Mouse (Mus musculus): ENCODE results near the gene Hpse2. TPM values are rescaled to one million over a fixed set of nuclear protein-coding genes. Genes with fewer than 3 reads are reported as not detected.
"Not testable (repeated sequence)": the region's sequence is repeated elsewhere in the genome, so short reads cannot be mapped to it uniquely, and the experiment has no call there.

The Hpse2 gene
- polyA plus RNA-seq, 1 experiment from 2014 or later = 40.4 TPM

- Histone ChIP-seq H3K9me3 (no peaks in the 10 kb centered on the region), H3K4me2 (peak overlapping the region; percentile 75), H3K4me3 (peak overlapping the region; percentile 53), H3K27ac (peak overlapping the region; percentile 96), H3K36me3 (no peaks in the 10 kb centered on the region), H3K9ac (peak overlapping the region; percentile 90), H3K27me3 (peaks cover 50% of the 10 kb centered on the region), H3K4me1 (peaks cover 23% of the 10 kb centered on the region)
- no peak for ATAC-seq (ENCODE audit: insufficient number of reproducible peaks, insufficient read depth, low FRiP score, low TSS enrichment, low read depth)
- WGBS = 1% methylated on average over 25 of the region's 25 CpGs
Observed at GRCm38 (mm10) chr19:43384978-43385431, 3.1 kb downstream of the Hpse2 start.

- H3K9ac ChIP-seq = peak overlapping the region; percentile 90
- peak overlapping the region; percentile 96 for H3K27ac ChIP-seq
- peak overlapping the region; percentile 53 for H3K4me3 ChIP-seq
- H3K4me2 ChIP-seq = peak overlapping the region; percentile 75
- H3K4me1 ChIP-seq = peaks cover 18% of the 10 kb centered on the region
- no peaks in the 10 kb centered on the region for H3K36me3 ChIP-seq
- no peaks in the 10 kb centered on the region for H3K9me3 ChIP-seq
- ATAC-seq (ENCODE audit: insufficient number of reproducible peaks, insufficient read depth, low FRiP score, low TSS enrichment, low read depth) = no peak
- WGBS = 2% methylated on average over 19 of the region's 19 CpGs
- H3K27me3 ChIP-seq = peaks cover 45% of the 10 kb centered on the region
Observed at GRCm38 (mm10) chr19:43384346-43384977, 3.7 kb downstream of the Hpse2 start.

- 88% methylated on average over 3 of the region's 3 CpGs for WGBS
- H3K9me3 ChIP-seq = peaks cover 7% of the 10 kb centered on the region
- H3K9ac ChIP-seq = no peak overlapping the region
- peaks cover 23% of the 10 kb centered on the region for H3K36me3 ChIP-seq
- H3K4me3 ChIP-seq = no peak overlapping the region
- no peaks in the 10 kb centered on the region for H3K27me3 ChIP-seq
- no peaks in the 10 kb centered on the region for H3K4me1 ChIP-seq
- no peak overlapping the region for H3K4me2 ChIP-seq
- no peak overlapping the region for H3K27ac ChIP-seq
- ATAC-seq (ENCODE audit: insufficient number of reproducible peaks, insufficient read depth, low FRiP score, low TSS enrichment, low read depth) = no peak
Observed at GRCm38 (mm10) chr19:43358830-43359229, 29.3 kb downstream of the Hpse2 start.

GRCm38 (mm10) chr19:43311125-43311524, 77.0 kb downstream of the Hpse2 start:
- Histone ChIP-seq H3K9ac (no peak overlapping the region), H3K4me1 (peaks cover 4% of the 10 kb centered on the region; the same call in 1 of the 2 replicates), H3K4me2 (no peak overlapping the region), H3K36me3 (0 out of 2 replicates have a peak, but pooled peaks cover 9% of the 10 kb centered on the region), H3K4me3 (no peak overlapping the region), H3K27ac (no peak overlapping the region), H3K27me3 (no peaks in the 10 kb centered on the region), H3K9me3 (peaks cover 1% of the 10 kb centered on the region; the same call in 1 of the 2 replicates)
- no peak for ATAC-seq (ENCODE audit: insufficient number of reproducible peaks, insufficient read depth, low FRiP score, low TSS enrichment, low read depth)

GRCm38 (mm10) chr19:43306756-43307155, 81.4 kb downstream of the Hpse2 start:
- H3K4me1 ChIP-seq = no peaks in the 10 kb centered on the region
- ATAC-seq (ENCODE audit: insufficient number of reproducible peaks, insufficient read depth, low FRiP score, low TSS enrichment, low read depth) = no peak
- H3K27me3 ChIP-seq = no peaks in the 10 kb centered on the region
- H3K9me3 ChIP-seq = peaks cover 5% of the 10 kb centered on the region; the same call in 1 of the 2 replicates
- H3K36me3 ChIP-seq = 0 out of 2 replicates have a peak, but pooled peaks cover 9% of the 10 kb centered on the region
- no peak overlapping the region for H3K27ac ChIP-seq
- H3K4me2 ChIP-seq = no peak overlapping the region
- H3K9ac ChIP-seq = no peak overlapping the region
- no peak overlapping the region for H3K4me3 ChIP-seq

- not testable (repeated sequence) for H3K4me3 ChIP-seq; H3K27ac ChIP-seq; H3K9me3 ChIP-seq; H3K4me1 ChIP-seq; H3K9ac ChIP-seq; H3K27me3 ChIP-seq; ATAC-seq (ENCODE audit: insufficient number of reproducible peaks, insufficient read depth, low FRiP score, low TSS enrichment, low read depth); H3K36me3 ChIP-seq; H3K4me2 ChIP-seq
- WGBS = 91% methylated on average over 1 of the region's 1 CpGs
Observed at GRCm38 (mm10) chr19:43281336-43281735, 106.8 kb downstream of the Hpse2 start.

GRCm38 (mm10) chr19:43243993-43244392, 144.2 kb downstream of the Hpse2 start:
- no peaks in the 10 kb centered on the region for H3K9me3 ChIP-seq
- no peak overlapping the region for H3K4me3 ChIP-seq
- H3K9ac ChIP-seq = no peak overlapping the region
- H3K36me3 ChIP-seq = no peaks in the 10 kb centered on the region
- no peaks in the 10 kb centered on the region for H3K4me1 ChIP-seq
- WGBS = 77% methylated on average over 4 of the region's 4 CpGs
- no peak for ATAC-seq (ENCODE audit: insufficient number of reproducible peaks, insufficient read depth, low FRiP score, low TSS enrichment, low read depth)
- no peaks in the 10 kb centered on the region for H3K27me3 ChIP-seq
- no peak overlapping the region for H3K4me2 ChIP-seq
- no peak overlapping the region for H3K27ac ChIP-seq

GRCm38 (mm10) chr19:43231711-43232110, 156.4 kb downstream of the Hpse2 start:
- WGBS = 25% methylated on average over 3 of the region's 3 CpGs
- peak overlapping the region; percentile 57 for H3K27ac ChIP-seq
- H3K4me3 ChIP-seq = no peak overlapping the region
- H3K4me2 ChIP-seq = no peak overlapping the region
- peaks cover 5% of the 10 kb centered on the region for H3K4me1 ChIP-seq
- no peaks in the 10 kb centered on the region for H3K36me3 ChIP-seq
- ATAC-seq (ENCODE audit: insufficient number of reproducible peaks, insufficient read depth, low FRiP score, low TSS enrichment, low read depth) = no peak
- H3K27me3 ChIP-seq = no peaks in the 10 kb centered on the region
- no peak overlapping the region for H3K9ac ChIP-seq
- H3K9me3 ChIP-seq = no peaks in the 10 kb centered on the region

- Histone ChIP-seq H3K9me3 (no peaks in the 10 kb centered on the region), H3K9ac (no peak overlapping the region), H3K27ac (no peak overlapping the region), H3K27me3 (no peaks in the 10 kb centered on the region), H3K36me3 (no peaks in the 10 kb centered on the region), H3K4me3 (no peak overlapping the region), H3K4me1 (peaks cover 9% of the 10 kb centered on the region), H3K4me2 (no peak overlapping the region)
- ATAC-seq (ENCODE audit: insufficient number of reproducible peaks, insufficient read depth, low FRiP score, low TSS enrichment, low read depth) = no peak
- 55% methylated on average over 3 of the region's 3 CpGs for WGBS
Observed at GRCm38 (mm10) chr19:43193562-43193961, 194.6 kb downstream of the Hpse2 start.

- no peak overlapping the region for H3K9ac ChIP-seq
- WGBS = 81% methylated on average over 3 of the region's 3 CpGs
- H3K9me3 ChIP-seq = no peaks in the 10 kb centered on the region
- H3K27ac ChIP-seq = no peak overlapping the region
- H3K4me2 ChIP-seq = no peak overlapping the region
- H3K36me3 ChIP-seq = no peaks in the 10 kb centered on the region
- no peak overlapping the region for H3K4me3 ChIP-seq
- no peak for ATAC-seq (ENCODE audit: insufficient number of reproducible peaks, insufficient read depth, low FRiP score, low TSS enrichment, low read depth)
- H3K27me3 ChIP-seq = no peaks in the 10 kb centered on the region
- peaks cover under 1% of the 10 kb centered on the region for H3K4me1 ChIP-seq
Observed at GRCm38 (mm10) chr19:43175437-43175965, 212.7 kb downstream of the Hpse2 start.

GRCm38 (mm10) chr19:43174812-43175211, 213.3 kb downstream of the Hpse2 start:
- Histone ChIP-seq H3K4me2 (no peak overlapping the region), H3K9me3 (no peaks in the 10 kb centered on the region), H3K9ac (no peak overlapping the region), H3K27ac (no peak overlapping the region), H3K36me3 (no peaks in the 10 kb centered on the region), H3K27me3 (no peaks in the 10 kb centered on the region), H3K4me1 (peaks cover under 1% of the 10 kb centered on the region; the same call in 1 of the 2 replicates), H3K4me3 (no peak overlapping the region)
- no peak for ATAC-seq (ENCODE audit: insufficient number of reproducible peaks, insufficient read depth, low FRiP score, low TSS enrichment, low read depth)
- 76% methylated on average over 2 of the region's 2 CpGs for WGBS

- 24% methylated on average over 8 of the region's 8 CpGs for WGBS
- no peaks in the 10 kb centered on the region for H3K9me3 ChIP-seq
- H3K36me3 ChIP-seq = no peaks in the 10 kb centered on the region
- H3K4me1 ChIP-seq = peaks cover 20% of the 10 kb centered on the region
- no peaks in the 10 kb centered on the region for H3K27me3 ChIP-seq
- H3K9ac ChIP-seq = peak overlapping the region; percentile 40
- peak overlapping the region; percentile 18 for H3K4me2 ChIP-seq
- ATAC-seq (ENCODE audit: insufficient number of reproducible peaks, insufficient read depth, low FRiP score, low TSS enrichment, low read depth) = no peak
- no peak overlapping the region for H3K4me3 ChIP-seq
- H3K27ac ChIP-seq = peak overlapping the region; percentile 71
Observed at GRCm38 (mm10) chr19:43156085-43156484, 232.1 kb downstream of the Hpse2 start.

Measured in embryonic facial prominence, embryonic 13.5 days (tissue).